Mouse (Mus musculus) midbrain, embryonic 16.5 days (tissue): ENCODE measurements around the gene Mtln. TPM values are rescaled to one million over a fixed set of nuclear protein-coding genes. Genes with fewer than 3 reads are reported as not detected.

ENCODE experiments used
- polyA plus RNA-seq: library from polyadenylated mRNA; unstranded; fragments of >200 nt; fragmentation: Nextera tagmentation; extraction: Ambion mirVana; gene quantifications from 2 replicates; pipeline ENCODE4 v1.2.1, GENCODE M21; 2015

The Mtln gene
- polyA plus RNA-seq, 1 experiment from 2014 or later, result 47.4 TPM

Other genes with a start within 250 kb of the Mtln start
- 6.4 and 7.0 TPM in 2 replicates for gene Zfp661, start 205.4 kb downstream of the Mtln start, polyA plus RNA-seq
- 155 and 157 TPM in 2 replicates for gene Mrps5, start 205.3 kb downstream of the Mtln start, polyA plus RNA-seq
- gene Mal, start 135.8 kb downstream of the Mtln start, polyA plus RNA-seq, result 1.3 and 2.0 TPM in 2 replicates
- 0.77 and 0.82 TPM in 2 replicates for gene Mall, start 62.6 kb downstream of the Mtln start, polyA plus RNA-seq
- 17.0 and 18.2 TPM in 2 replicates for gene Nphp1, start 3.6 kb downstream of the Mtln start, polyA plus RNA-seq
- gene Bub1, start 39.4 kb upstream of the Mtln start, polyA plus RNA-seq, result 4.3 and 6.1 TPM in 2 replicates
- gene Acoxl, start 46.4 kb upstream of the Mtln start, polyA plus RNA-seq, result not detected in 2 replicates